Mouse (Mus musculus): ENCODE results near the gene Umodl1.
A peak's percentile ranks its signal among the peaks of the same experiment; 100 is the strongest.

The Umodl1 gene

DNA sequence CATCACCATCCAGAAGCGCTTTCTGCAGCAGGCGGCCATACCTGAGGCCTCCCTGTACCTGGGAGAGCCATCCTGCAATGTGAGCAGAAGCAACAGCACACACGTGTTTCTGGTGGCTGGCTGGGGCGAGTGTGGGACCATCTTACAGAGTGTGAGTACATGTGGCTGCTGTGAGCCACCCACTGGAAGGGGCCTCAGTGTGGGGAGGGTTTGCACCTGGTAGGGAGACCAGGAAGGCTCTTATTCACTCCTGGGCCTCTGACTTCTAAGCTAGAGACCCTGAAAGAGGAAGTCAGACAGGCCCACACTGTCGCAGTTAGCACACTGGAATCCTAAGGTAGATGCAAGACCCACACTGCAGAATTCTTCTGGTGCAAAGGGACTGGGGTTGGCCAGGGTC is 41.9 kb downstream of the Umodl1 start:
- no peak for DNase-seq (ENCODE audit: low read depth)

DNA sequence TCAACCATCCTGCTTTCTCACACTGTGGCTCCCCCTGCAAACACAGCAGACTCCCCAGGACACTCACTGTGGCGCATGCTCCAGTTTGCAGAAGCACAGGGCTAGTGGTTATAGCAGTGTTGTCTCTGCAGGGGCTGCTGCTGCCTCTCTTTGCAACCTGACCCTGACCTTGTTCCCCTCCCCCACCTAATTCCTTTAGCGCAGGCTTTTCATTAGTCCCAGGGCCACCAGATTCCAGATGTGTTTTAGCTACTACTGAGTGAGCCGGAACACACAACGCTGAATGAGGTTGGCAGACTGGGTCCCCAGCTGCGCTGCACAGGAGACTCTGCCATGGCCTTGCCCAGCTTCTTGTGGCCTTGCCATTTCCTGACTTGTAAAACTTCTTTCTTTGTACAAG is 46.5 kb downstream of the Umodl1 start:
- no peak for DNase-seq (ENCODE audit: low read depth)

DNA sequence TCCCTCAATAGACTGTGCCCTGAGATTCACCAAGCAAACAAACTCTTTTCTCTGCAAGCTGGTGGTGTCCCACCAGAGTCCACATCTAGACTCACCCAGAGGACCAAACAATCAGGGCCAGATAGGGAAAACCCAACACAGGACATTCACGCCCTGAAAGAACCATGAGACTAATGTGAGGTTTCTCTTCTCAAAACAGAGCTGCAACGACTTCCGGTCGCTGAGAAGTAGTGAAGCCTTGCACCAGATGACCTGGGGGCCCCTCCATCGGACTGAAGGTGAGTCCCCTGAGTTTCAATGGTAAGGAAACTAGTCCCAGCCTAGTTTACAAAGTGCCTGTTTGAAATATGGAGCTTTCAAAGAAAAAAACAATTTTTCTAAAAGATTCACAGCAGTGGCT is 48.2 kb downstream of the Umodl1 start:
- no peak for DNase-seq (ENCODE audit: low read depth)

GRCm38 (mm10) chr17:31005284-31005683 is 50.8 kb downstream of the Umodl1 start:
- DNase-seq (ENCODE audit: low read depth), result no peak

- DNase-seq (ENCODE audit: low read depth), result no peak
Observed at GRCm38 (mm10) chr17:31007357-31007756, 52.9 kb downstream of the Umodl1 start.

GRCm38 (mm10) chr17:31008416-31008815 is 54.0 kb downstream of the Umodl1 start:
- no peak for DNase-seq (ENCODE audit: low read depth)

GRCm38 (mm10) chr17:31011551-31012394 is 57.3 kb downstream of the Umodl1 start:
- DNase-seq (ENCODE audit: low read depth), result peak; percentile 59

DNA sequence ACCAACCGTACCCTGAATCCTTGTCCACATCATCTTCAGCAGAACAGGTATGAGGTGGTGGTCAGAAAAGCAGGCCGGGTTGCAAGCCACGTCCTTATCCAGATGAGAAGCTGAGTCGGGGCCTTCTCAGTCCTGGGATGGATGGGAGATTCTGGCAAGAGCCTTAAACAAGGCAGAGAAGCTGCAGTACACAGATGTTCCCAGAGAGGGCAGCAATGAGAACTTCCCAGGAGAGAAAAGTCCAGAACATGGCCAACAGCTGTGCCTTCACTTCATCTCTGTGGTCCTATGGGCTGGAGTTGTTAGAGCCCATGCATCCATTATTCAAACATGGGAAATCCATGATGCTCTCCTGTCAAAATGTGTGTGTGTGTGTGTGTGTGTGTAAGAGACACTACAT is 63.8 kb downstream of the Umodl1 start:
- peak; percentile 68 for DNase-seq (ENCODE audit: low read depth)

- peak; percentile 59 for DNase-seq (ENCODE audit: low read depth)
Observed at GRCm38 (mm10) chr17:31019505-31019904, 65.1 kb downstream of the Umodl1 start.

DNA sequence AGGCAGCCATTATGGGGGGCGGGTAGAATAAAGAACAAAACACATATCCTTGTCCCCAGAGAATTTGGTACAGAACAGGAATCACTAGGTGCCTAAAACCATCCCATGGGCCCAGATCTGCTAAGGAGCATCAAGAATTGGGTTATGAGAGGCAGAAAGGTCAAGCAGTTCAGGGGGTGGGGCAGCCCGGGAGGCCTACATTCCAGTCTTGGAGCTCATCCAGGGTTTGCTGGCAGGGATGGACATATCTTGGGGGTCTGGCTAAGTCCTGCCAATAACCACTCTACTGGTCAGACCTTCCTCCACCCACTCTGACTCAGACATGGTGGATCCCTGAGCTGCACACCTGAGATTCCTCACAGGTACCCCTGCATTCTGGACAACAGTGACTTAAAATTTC is 65.6 kb downstream of the Umodl1 start:
- DNase-seq (ENCODE audit: low read depth), result no peak

DNA sequence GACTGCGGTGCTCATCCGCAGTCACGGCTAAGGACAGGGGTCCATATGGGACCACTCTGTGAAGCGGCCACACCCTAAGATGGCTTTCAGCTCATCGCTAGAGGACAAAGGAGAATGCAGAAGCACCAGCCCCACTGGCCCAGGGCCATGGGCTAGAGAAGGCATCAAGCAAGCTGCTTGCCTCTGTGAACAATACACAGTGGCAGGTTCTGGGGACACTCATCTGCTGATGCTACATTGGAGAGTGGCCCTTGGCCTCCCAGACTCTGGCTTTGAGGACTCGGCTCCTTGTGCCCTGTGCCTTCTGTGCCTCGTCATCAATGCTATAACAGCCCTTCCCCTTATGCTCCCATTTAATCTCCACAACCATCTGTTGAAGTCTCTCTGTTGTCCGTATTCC is 66.8 kb downstream of the Umodl1 start:
- no peak for DNase-seq (ENCODE audit: low read depth)

GRCm38 (mm10) chr17:31024125-31024781 is 69.8 kb downstream of the Umodl1 start:
- DNase-seq (ENCODE audit: low read depth), result peak; percentile 33

DNA sequence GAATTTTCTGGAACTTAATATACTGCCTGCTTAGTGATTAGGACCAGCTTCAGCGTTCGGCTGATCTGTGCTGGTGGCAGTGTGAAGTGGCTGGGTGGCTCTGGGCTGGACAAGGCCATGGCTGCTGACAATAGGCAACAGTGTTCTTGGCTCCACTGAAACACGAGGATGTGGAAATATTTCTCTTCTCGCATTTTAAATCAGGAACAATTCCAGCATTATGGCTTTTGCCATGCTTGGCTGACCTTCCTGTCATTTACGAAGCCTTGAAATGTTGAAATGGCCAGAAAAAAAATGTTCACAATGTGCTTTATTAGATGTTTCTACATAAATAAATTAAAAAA is 70.3 kb downstream of the Umodl1 start:
- DNase-seq (ENCODE audit: low read depth), result no peak

DNA sequence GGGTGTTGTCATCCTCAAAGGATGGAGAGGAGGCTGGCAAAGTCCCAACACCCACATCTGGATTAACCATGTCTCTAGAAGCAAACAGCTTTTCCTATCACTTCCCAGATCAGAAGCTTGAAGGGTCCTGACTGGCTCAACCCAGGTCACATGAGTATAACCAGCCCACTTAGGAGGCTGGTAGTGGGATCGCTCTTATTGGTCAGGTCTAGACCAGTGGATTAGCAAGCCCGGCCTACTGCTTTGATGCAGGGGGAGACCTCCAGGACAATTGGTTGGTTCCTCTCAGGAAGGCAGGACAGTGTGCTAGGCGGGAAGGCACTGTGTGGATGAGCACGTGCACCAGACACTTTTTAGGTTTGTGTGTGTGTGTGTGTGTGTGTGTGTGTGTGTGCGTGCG is 72.5 kb downstream of the Umodl1 start:
- no peak for DNase-seq (ENCODE audit: low read depth)

DNA sequence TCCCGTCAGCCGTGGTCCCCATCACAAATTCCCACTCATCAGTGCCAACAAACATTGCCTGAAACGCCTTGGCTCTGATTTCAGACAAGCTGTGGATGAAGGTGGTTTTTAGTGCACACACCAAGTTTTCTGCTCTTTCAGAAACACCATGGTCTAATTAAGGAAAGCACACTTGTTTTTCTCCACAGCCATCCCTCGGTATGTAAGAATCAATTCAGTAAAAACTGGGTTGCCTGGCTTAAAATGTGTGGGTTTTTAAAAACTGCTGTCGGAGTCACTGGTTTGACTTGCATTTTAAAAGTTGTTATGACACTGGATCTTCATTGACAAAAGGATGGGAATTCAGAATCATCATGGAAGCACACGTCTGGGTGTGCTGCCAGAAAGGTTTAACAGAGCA is 73.3 kb downstream of the Umodl1 start:
- no peak for DNase-seq (ENCODE audit: low read depth)

DNA sequence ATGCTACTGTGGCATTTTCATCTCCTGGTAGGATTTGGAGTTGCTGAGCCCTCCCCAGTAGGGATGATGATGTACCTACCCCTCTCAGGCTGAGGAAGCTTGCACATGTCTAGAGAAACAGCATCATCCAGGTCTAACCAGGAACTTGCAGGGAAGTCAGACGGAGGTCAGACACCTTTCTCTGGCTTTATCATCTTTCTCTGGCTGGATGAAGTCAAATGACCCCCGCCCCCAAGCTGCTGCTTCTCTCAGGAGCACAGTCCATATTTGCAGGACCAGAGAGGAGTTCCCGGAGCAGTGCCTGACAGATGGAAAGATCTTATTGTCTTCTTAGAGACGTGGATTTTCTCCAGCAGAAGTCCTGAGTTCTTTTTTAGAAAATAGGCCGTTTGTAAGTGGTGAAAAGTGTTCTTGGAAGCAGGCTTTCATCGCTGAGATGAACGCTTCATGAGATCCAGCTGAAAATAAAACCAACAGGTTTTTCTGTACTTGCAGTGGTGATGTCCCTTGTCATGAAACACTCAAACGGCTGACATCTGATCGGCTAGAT is 74.5 kb downstream of the Umodl1 start:
- no peak for DNase-seq (ENCODE audit: low read depth)

- DNase-seq (ENCODE audit: low read depth), result no peak
Observed at GRCm38 (mm10) chr17:31029407-31029806, 75.0 kb downstream of the Umodl1 start.

GRCm38 (mm10) chr17:31032341-31032740 is 77.9 kb downstream of the Umodl1 start:
- DNase-seq (ENCODE audit: low read depth), result no peak

GRCm38 (mm10) chr17:31033251-31033650 is 78.8 kb downstream of the Umodl1 start:
- no peak for DNase-seq (ENCODE audit: low read depth)

- no peak for DNase-seq (ENCODE audit: low read depth)
Observed at GRCm38 (mm10) chr17:31034165-31034564, 79.7 kb downstream of the Umodl1 start.

DNA sequence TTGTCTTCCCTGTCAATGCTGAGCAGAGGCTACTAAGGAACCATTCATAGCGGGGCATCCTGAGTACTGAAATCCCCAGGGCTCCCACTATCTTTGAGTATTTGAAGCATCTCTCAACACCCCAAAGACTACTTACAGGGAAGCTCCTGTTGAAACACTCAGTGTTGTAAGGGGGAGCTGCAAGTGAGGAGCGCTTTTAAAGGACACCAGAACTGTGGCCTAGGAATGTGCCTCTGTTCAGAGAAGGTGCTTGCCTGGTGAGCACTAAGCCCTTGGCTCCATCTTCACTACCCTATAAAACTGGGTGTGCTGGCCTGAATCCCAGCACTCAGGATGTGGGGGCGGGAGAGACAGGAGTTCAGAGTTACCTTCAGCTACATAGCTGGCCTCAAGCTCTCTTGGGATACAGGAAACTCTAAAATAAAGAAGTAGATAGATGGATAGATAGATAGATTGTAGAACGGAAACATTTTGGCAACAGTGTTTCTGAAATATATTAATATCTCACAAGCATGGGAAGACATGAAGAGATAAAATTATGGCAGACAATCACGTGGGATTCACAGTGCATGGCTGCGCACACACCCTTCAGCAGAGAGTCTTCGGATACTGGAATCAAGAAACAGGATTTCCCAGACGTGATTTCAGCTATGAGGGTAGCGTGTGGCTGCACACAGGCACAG is 80.4 kb downstream of the Umodl1 start:
- DNase-seq (ENCODE audit: low read depth), result no peak

DNA sequence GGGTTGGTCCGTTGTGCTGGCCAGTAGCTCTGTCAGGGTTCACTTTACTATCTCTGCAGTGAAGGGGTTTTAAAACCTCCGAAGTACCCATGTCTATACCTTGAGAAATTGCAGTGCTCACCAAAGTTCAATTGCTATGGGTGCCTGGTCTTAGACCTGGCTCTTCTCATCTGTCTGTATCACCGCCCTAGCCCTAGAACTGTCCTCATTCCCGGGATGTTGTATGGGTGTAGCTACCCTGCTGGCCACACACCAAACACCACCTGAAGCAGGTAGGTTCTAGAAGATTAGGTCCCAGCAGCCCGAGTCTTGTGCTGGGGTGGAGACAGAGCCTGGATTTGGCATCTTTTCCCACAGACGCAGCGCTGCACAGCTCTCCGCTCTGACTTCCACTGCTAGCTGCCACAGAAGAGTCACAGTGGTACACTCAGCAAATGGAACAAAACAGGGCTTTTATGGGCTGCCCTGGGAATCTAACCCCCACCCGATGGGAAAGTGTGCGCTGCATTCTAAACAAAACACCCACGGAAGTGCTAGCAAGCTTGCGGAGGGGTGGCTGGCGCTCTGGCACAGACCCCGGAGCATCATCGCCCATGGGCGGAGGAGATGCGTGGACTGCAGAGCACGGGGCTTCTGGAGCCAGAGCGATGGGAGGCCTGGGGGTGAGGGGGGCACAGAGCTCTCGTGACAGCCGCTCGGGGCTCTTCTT is 81.9 kb downstream of the Umodl1 start:
- no peak for DNase-seq (ENCODE audit: low read depth)
